Mouse (Mus musculus) CH12.LX (cell line): ENCODE measurements at regions not wholly inside any gene's neighbourhood (a gene's known extent, or its start where the extent isn't known, plus 50 kb on each side); places are given as distances from the start of the nearest gene placed in this dataset.

Source experiments
- DNase-seq: peaks from one replicate; pipeline ENCODE4 v3.0.0-alpha.2; 2013; ENCODE audit errors: extremely low read depth
- H3K27ac ChIP-seq: 2 replicates; pipeline ENCODE4 v1.5.1; 2012; ENCODE audit warnings: low read depth, mild to moderate bottlenecking, control low read depth, moderate library complexity; ENCODE audit not compliant: insufficient read depth
- H3K27me3 ChIP-seq: replicated peaks from 2 replicates; pipeline ENCODE3; 2012; ENCODE audit warnings: inconsistent platforms
- H3K36me3 ChIP-seq, 2 experiments: replicated peaks in 1 of 2; 2 replicates each; pipeline versions ENCODE3 to v1.6.1; 2012; ENCODE audit warnings: inconsistent platforms in 1 of 2, low read length in 1 of 2, mild to moderate bottlenecking in 1 of 2, mixed read lengths in 1 of 2, moderate library complexity in 1 of 2; ENCODE audit not compliant: control insufficient read depth in 1 of 2, insufficient read depth in 1 of 2
- H3K4me1 ChIP-seq, 2 experiments: 2 replicates each; pipeline ENCODE4 v1.6.1; 2012; ENCODE audit warnings: inconsistent platforms in 1 of 2, moderate library complexity in 1 of 2; ENCODE audit not compliant: insufficient read depth in 2 of 2, control insufficient read depth in 1 of 2
- H3K4me2 ChIP-seq: 2 replicates; pipeline ENCODE4 v1.6.1; 2012; ENCODE audit warnings: low read depth, mild to moderate bottlenecking, control low read depth; ENCODE audit not compliant: poor library complexity, insufficient read depth, severe bottlenecking
- H3K4me3 ChIP-seq, 3 experiments: fragments of 150-350 bp in 1 of 3; sonication (generic) in 1 of 3; replicated peaks in 1 of 3; 2 replicates each; pipeline versions ENCODE3 to v1.5.1; 2011 to 2012; ENCODE audit warnings: low read depth in 2 of 3, low read length in 2 of 3, mild to moderate bottlenecking in 2 of 3, moderate library complexity in 2 of 3, control low read depth in 1 of 3, improper control_type of control experiment in 1 of 3, inconsistent platforms in 1 of 3, mixed read lengths in 1 of 3; ENCODE audit not compliant: poor library complexity in 1 of 3
- H3K79me2 ChIP-seq: replicated peaks from 2 replicates; pipeline ENCODE4 v1.6.1; 2012; ENCODE audit warnings: mild to moderate bottlenecking, moderate library complexity; ENCODE audit not compliant: control insufficient read depth, poor library complexity, insufficient read depth, severe bottlenecking; ENCODE audit errors: extremely low read depth
- H3K9ac ChIP-seq: 2 replicates; pipeline ENCODE4 v1.6.1; 2012; ENCODE audit warnings: low read depth, mild to moderate bottlenecking, control low read depth, moderate library complexity; ENCODE audit not compliant: insufficient read depth
- H3K9me3 ChIP-seq: replicated peaks from 2 replicates; pipeline ENCODE3; 2012; ENCODE audit warnings: low read length, inconsistent platforms, mixed read lengths
- BHLHE40 ChIP-seq: IDR thresholded peaks from 2 replicates; pipeline ENCODE4 v1.6.1; 2011; ENCODE audit warnings: mild to moderate bottlenecking, low read depth, low read length, improper control_type of control experiment
- CHD2 ChIP-seq: IDR thresholded peaks from 2 replicates; pipeline ENCODE4 v1.6.1; 2011; ENCODE audit warnings: low read length, improper control_type of control experiment
- CTCF ChIP-seq, 2 experiments: IDR thresholded peaks in 1 of 2; conservative IDR thresholded peaks in 1 of 2; 2 replicates each; pipeline ENCODE4 v1.5.1; 2011 to 2012; ENCODE audit warnings: low read depth in 2 of 2, low read length in 2 of 2, improper control_type of control experiment in 1 of 2, inconsistent platforms in 1 of 2, mild to moderate bottlenecking in 1 of 2, moderate library complexity in 1 of 2
- E2F4 ChIP-seq: IDR thresholded peaks from 2 replicates; pipeline ENCODE4 v1.6.1; 2011; ENCODE audit warnings: low read depth, low read length, improper control_type of control experiment; ENCODE audit not compliant: insufficient replicate concordance
- ELF1 ChIP-seq: IDR thresholded peaks from 2 replicates; pipeline ENCODE4 v1.6.1; 2014; ENCODE audit warnings: low read depth, mild to moderate bottlenecking, inconsistent platforms, low read length, improper control_type of control experiment
- ETS1 ChIP-seq: conservative IDR thresholded peaks from 2 replicates; pipeline ENCODE4 v1.6.1; 2012; ENCODE audit warnings: low read depth, mild to moderate bottlenecking, inconsistent platforms, low read length, improper control_type of control experiment, moderate library complexity
- GABPA ChIP-seq: IDR thresholded peaks from 2 replicates; pipeline ENCODE4 v1.6.1; 2012; ENCODE audit warnings: low read depth, low read length, improper control_type of control experiment, inconsistent platforms; ENCODE audit not compliant: insufficient replicate concordance
- HCFC1 ChIP-seq: IDR thresholded peaks from 2 replicates; pipeline ENCODE4 v1.6.1; 2012; ENCODE audit warnings: low read depth, mild to moderate bottlenecking, inconsistent platforms, low read length, improper control_type of control experiment
- JUN ChIP-seq: IDR thresholded peaks from 2 replicates; pipeline ENCODE4 v1.6.1; 2011; ENCODE audit warnings: low read depth, mild to moderate bottlenecking, low read length, improper control_type of control experiment, moderate library complexity; ENCODE audit not compliant: insufficient read depth
- KAT2A ChIP-seq: IDR thresholded peaks from 2 replicates; pipeline ENCODE4 v1.6.1; 2012; ENCODE audit warnings: low read length, improper control_type of control experiment, inconsistent platforms; ENCODE audit not compliant: insufficient replicate concordance
- MAFK ChIP-seq: IDR thresholded peaks from 2 replicates; pipeline ENCODE4 v1.6.1; 2011; ENCODE audit warnings: low read length, improper control_type of control experiment; ENCODE audit not compliant: insufficient replicate concordance
- MAX ChIP-seq: IDR thresholded peaks from 2 replicates; pipeline ENCODE4 v1.6.1; 2011; ENCODE audit warnings: low read length, improper control_type of control experiment
- MAZ ChIP-seq: IDR thresholded peaks from 2 replicates; pipeline ENCODE4 v1.6.1; 2012; ENCODE audit warnings: low read depth, mild to moderate bottlenecking, inconsistent platforms, low read length, improper control_type of control experiment, moderate library complexity
- MXI1 ChIP-seq: IDR thresholded peaks from 2 replicates; pipeline ENCODE4 v1.6.1; 2011; ENCODE audit warnings: mild to moderate bottlenecking, low read depth, low read length, improper control_type of control experiment
- MYC ChIP-seq: IDR thresholded peaks from 2 replicates; pipeline ENCODE4 v1.6.1; 2011; ENCODE audit warnings: low read depth, mild to moderate bottlenecking, improper control_type of control experiment, low read length
- PAX5 ChIP-seq: IDR thresholded peaks from 2 replicates; pipeline ENCODE4 v1.6.1; 2012; ENCODE audit warnings: low read length, inconsistent platforms, mixed read lengths
- POLR2A ChIP-seq: IDR thresholded peaks from 2 replicates; pipeline ENCODE4 v1.6.1; 2011; ENCODE audit warnings: low read depth, mild to moderate bottlenecking, improper control_type of control experiment, low read length
- POLR2AphosphoS2 ChIP-seq: IDR thresholded peaks from 2 replicates; pipeline ENCODE4 v1.6.1; 2011; ENCODE audit warnings: low read depth, low read length, improper control_type of control experiment
- RCOR1 ChIP-seq: conservative IDR thresholded peaks from 2 replicates; pipeline ENCODE4 v1.6.1; 2012; ENCODE audit warnings: low read depth, mild to moderate bottlenecking, inconsistent platforms, low read length, improper control_type of control experiment
- SIN3A ChIP-seq: IDR thresholded peaks from 2 replicates; pipeline ENCODE4 v1.6.1; 2012; ENCODE audit warnings: low read length, improper control_type of control experiment, inconsistent platforms
- SMC3 ChIP-seq: IDR thresholded peaks from 2 replicates; pipeline ENCODE4 v1.6.1; 2011; ENCODE audit warnings: low read depth, low read length, improper control_type of control experiment
- TBP ChIP-seq: conservative IDR thresholded peaks from 2 replicates; pipeline ENCODE4 v1.6.1; 2011; ENCODE audit warnings: low read depth, low read length, improper control_type of control experiment
- TCF12 ChIP-seq: IDR thresholded peaks from 2 replicates; pipeline ENCODE4 v1.6.1; 2014; ENCODE audit warnings: low read depth, mild to moderate bottlenecking, inconsistent platforms, low read length, improper control_type of control experiment
- UBTF ChIP-seq: IDR thresholded peaks from 2 replicates; pipeline ENCODE4 v1.6.1; 2012; ENCODE audit warnings: low read depth, mild to moderate bottlenecking, inconsistent platforms, low read length, improper control_type of control experiment, moderate library complexity
- USF1 ChIP-seq: IDR thresholded peaks from 2 replicates; pipeline ENCODE4 v1.6.1; 2014; ENCODE audit warnings: low read depth, mild to moderate bottlenecking, inconsistent platforms, low read length, improper control_type of control experiment
- USF2 ChIP-seq: conservative IDR thresholded peaks from 2 replicates; pipeline ENCODE4 v1.6.1; 2011; ENCODE audit warnings: low read depth, low read length, improper control_type of control experiment
- ZKSCAN1 ChIP-seq: IDR thresholded peaks from 2 replicates; pipeline ENCODE4 v1.6.1; 2012; ENCODE audit warnings: low read depth, inconsistent platforms, low read length, improper control_type of control experiment, borderline replicate concordance
- dilution Hi-C: fragments of 300-500 bp; cut with MboI; formaldehyde crosslinking; loops from 2 replicates; pipeline ENCODE4 v1.14.3; 2020; ENCODE audit warnings: low sequenced_read_pairs; ENCODE audit not compliant: extremely low pct_unique_long_range_greater_than_20kb, extremely low pct_ligation_motif_present
- in situ Hi-C: fragments of 300-500 bp; cut with MboI; formaldehyde crosslinking; loops from 3 replicates; pipeline ENCODE4 v1.14.3; 2019; ENCODE audit warnings: low sequenced_read_pairs, low pct_ligation_motif_present, low pct_unique_long_range_greater_than_20kb, mixed read lengths

DNA sequence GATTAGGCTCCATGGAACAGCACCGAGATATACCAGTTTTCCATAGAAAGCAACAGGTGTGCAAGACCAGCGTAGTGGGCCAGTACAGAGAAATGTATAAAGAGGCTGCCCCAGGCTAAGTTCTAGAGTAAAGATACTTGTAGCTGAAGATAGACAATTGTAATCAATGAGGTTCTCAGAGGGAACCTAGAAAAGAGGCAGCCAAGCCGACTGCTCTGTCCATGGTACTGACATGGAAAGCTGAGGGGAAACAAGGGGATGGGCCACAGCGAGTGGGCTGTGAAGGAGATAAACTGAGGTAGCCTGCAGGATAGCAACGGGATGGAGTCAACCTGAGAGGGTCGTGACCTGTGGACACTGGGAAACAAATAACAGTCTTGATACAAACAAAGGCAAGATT lies 275.0 kb upstream of the Zdhhc25 start:
- Histone ChIP-seq H3K79me2 (no peaks in the 10 kb centered on the region), H3K9ac (no peak overlapping the region), H3K4me3 (no peak overlapping the region), H3K4me1 (no peaks in the 10 kb centered on the region), H3K27ac (no peak overlapping the region), H3K36me3 (no peaks in the 10 kb centered on the region), H3K9me3 (peaks cover 63% of the 10 kb centered on the region), H3K27me3 (no peaks in the 10 kb centered on the region), H3K4me2 (no peak overlapping the region)
- dilution Hi-C loops (no loop called here), in situ Hi-C loops (no loop called here)
- TF ChIP-seq POLR2AphosphoS2 = no peak
- no peak for TF ChIP-seq TBP
- TF ChIP-seq MYC = no peak
- no peak for TF ChIP-seq SIN3A
- TF ChIP-seq MAX = no peak
- no peak for TF ChIP-seq PAX5
- TF ChIP-seq ETS1 = no peak
- no peak for TF ChIP-seq USF2
- TF ChIP-seq BHLHE40 = no peak
- no peak for TF ChIP-seq ZKSCAN1
- TF ChIP-seq MAFK = no peak
- TF ChIP-seq HCFC1 = no peak
- no peak for TF ChIP-seq RCOR1
- TF ChIP-seq KAT2A = no peak
- no peak for TF ChIP-seq MXI1
- no peak for TF ChIP-seq UBTF
- no peak for TF ChIP-seq JUN
- TF ChIP-seq SMC3 = no peak
- TF ChIP-seq POLR2A = no peak
- DNase-seq = no peak

DNA sequence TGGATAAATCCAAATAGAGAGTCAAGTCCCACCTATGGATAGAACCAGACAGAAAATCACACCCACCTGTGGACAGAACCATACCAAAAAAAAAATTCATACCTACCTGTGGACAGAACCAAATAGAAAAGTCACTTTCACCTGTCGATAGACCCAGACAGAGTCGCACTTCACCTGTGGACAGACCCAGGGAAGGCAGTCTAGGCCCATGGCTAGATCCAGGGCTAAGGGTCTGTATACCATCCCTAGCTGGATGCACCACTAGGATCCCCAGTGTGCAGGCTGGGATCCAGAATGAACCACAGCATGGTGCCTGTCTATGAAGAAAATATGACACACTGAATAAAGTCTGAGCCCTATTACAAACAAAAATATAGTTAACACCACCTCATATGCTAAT lies 246.9 kb upstream of the Zdhhc25 start:
- no peaks in the 10 kb centered on the region for H3K27me3 ChIP-seq
- TF ChIP-seq E2F4 (no peak), MAZ (no peak), GABPA (no peak), RCOR1 (no peak), KAT2A (no peak), USF2 (no peak), SMC3 (no peak), HCFC1 (no peak), UBTF (no peak), MAX (no peak), ELF1 (no peak), MAFK (no peak), POLR2AphosphoS2 (no peak), TCF12 (no peak), CTCF (conservative IDR thresholded peaks at IDR 0.05 in 1 of 2, IDR thresholded peaks at IDR 0.05 in 1 of 2; ENCODE audit: low read depth in 2 of 2, low read length in 2 of 2) (no peak), MYC (no peak), CHD2 (no peak), USF1 (no peak), MXI1 (no peak)
- in situ Hi-C loops = no loop called here
- no peak overlapping the region for H3K4me2 ChIP-seq
- H3K36me3 ChIP-seq = no peaks in the 10 kb centered on the region
- dilution Hi-C loops = no loop called here
- H3K9me3 ChIP-seq = peaks cover 64% of the 10 kb centered on the region
- H3K4me1 ChIP-seq = no peaks in the 10 kb centered on the region
- no peak overlapping the region for H3K27ac ChIP-seq
- H3K4me3 ChIP-seq = no peak overlapping the region
- H3K9ac ChIP-seq = no peak overlapping the region
- no peak for DNase-seq
- H3K79me2 ChIP-seq = no peaks in the 10 kb centered on the region
